Mouse (Mus musculus) neural tube, embryonic 14.5 days (tissue): ENCODE results near the gene Pgrmc1. TPM values are rescaled to one million over a fixed set of nuclear protein-coding genes. Genes with fewer than 3 reads are reported as not detected.
"Not testable (repeated sequence)": the region's sequence is repeated elsewhere in the genome, so short reads cannot be mapped to it uniquely, and the experiment has no call there.

ENCODE experiments used
- ATAC-seq: fragments of 200-750 bp; cut with Nextera tagmentation; 2 replicates; pipeline ENCODE4 v1.8.0; 2017; ENCODE audit warnings: low read depth, mild to moderate bottlenecking, moderate TSS enrichment, moderate library complexity
- H3K27ac ChIP-seq: fragments of 300-500 bp; sonication (generic); 2 replicates; pipeline ENCODE4 v1.5.1; 2014; ENCODE audit warnings: low read depth, mild to moderate bottlenecking, control low read depth, low read length, moderate library complexity, mixed read lengths
- H3K27me3 ChIP-seq: fragments of 300-500 bp; sonication (generic); 2 replicates; pipeline ENCODE4 v1.6.1; 2014; ENCODE audit warnings: low read length; ENCODE audit not compliant: control insufficient read depth, insufficient read depth
- H3K36me3 ChIP-seq: fragments of 300-500 bp; sonication (generic); 2 replicates; pipeline ENCODE4 v1.6.1; 2014; ENCODE audit warnings: low read length, mixed read lengths; ENCODE audit not compliant: control insufficient read depth, insufficient read depth
- H3K4me1 ChIP-seq: fragments of 300-500 bp; sonication (generic); 2 replicates; pipeline ENCODE4 v1.6.1; 2014; ENCODE audit warnings: low read length; ENCODE audit not compliant: control insufficient read depth, insufficient read depth
- H3K4me2 ChIP-seq: fragments of 300-500 bp; sonication (generic); 2 replicates; pipeline ENCODE4 v1.6.1; 2014; ENCODE audit warnings: mild to moderate bottlenecking, low read depth, low read length, control low read depth
- H3K4me3 ChIP-seq: fragments of 300-500 bp; sonication (generic); 2 replicates; pipeline ENCODE4 v1.5.1; 2014; ENCODE audit warnings: low read depth, low read length, control low read depth, mixed read lengths
- H3K9ac ChIP-seq: fragments of 300-500 bp; sonication (generic); replicated peaks from 2 replicates; pipeline ENCODE4 v1.6.1; 2014; ENCODE audit warnings: low read depth, mild to moderate bottlenecking, control low read depth, low read length, mixed read lengths
- H3K9me3 ChIP-seq: fragments of 300-500 bp; sonication (generic); 2 replicates; pipeline ENCODE4 v1.6.1; 2016; ENCODE audit warnings: low read length; ENCODE audit not compliant: control insufficient read depth
- WGBS: fragments of 180-500 bp; shearing (Covaris S2); extraction: QIAGEN DNeasy Blood & Tissue Kit; methylation state at CpG from one replicate; pipeline ENCODE4 v1.1.7; 2014; 5-methylcytosine and 5-hydroxymethylcytosine counted together
- polyA plus RNA-seq: library from polyadenylated mRNA; unstranded; fragments of >200 nt; fragmentation: Nextera tagmentation; extraction: Ambion mirVana; gene quantifications from 2 replicates; pipeline ENCODE4 v1.2.1, GENCODE M21; 2014

The Pgrmc1 gene
- polyA plus RNA-seq, 1 experiment from 2014 or later: 623 TPM

GRCm38 (mm10) chrX:36562079-36562478 is 35.9 kb upstream of the Pgrmc1 start:
- no peak overlapping the region for H3K4me2 ChIP-seq
- H3K27ac ChIP-seq: no peak overlapping the region
- no peak for ATAC-seq
- no peaks in the 10 kb centered on the region for H3K36me3 ChIP-seq
- H3K4me1 ChIP-seq: no peaks in the 10 kb centered on the region
- no peak overlapping the region for H3K9ac ChIP-seq
- 32% methylated on average over 3 of the region's 3 CpGs for WGBS
- H3K4me3 ChIP-seq: no peak overlapping the region
- no peaks in the 10 kb centered on the region for H3K27me3 ChIP-seq
- H3K9me3 ChIP-seq: no peaks in the 10 kb centered on the region

- H3K27me3 ChIP-seq: no peaks in the 10 kb centered on the region
- H3K4me3 ChIP-seq: no peak overlapping the region
- peak overlapping the region; percentile 46; the same call in 1 of the 2 replicates for H3K27ac ChIP-seq
- H3K9ac ChIP-seq: no peak overlapping the region
- H3K9me3 ChIP-seq: no peaks in the 10 kb centered on the region
- H3K4me2 ChIP-seq: no peak overlapping the region
- H3K4me1 ChIP-seq: no peaks in the 10 kb centered on the region
- 53% methylated on average over 1 of the region's 1 CpGs for WGBS
- no peaks in the 10 kb centered on the region for H3K36me3 ChIP-seq
- ATAC-seq: peak; percentile 52; the same call in 1 of the 2 replicates
These were observed 11.2 kb upstream of the Pgrmc1 start for GRCm38 (mm10) chrX:36586629-36587303.

GRCm38 (mm10) chrX:36587304-36588209 is 10.4 kb upstream of the Pgrmc1 start:
- Histone ChIP-seq H3K4me2 (no peak overlapping the region), H3K27ac (peak overlapping the region; percentile 69; the same call in 1 of the 2 replicates), H3K4me1 (no peaks in the 10 kb centered on the region), H3K9me3 (no peaks in the 10 kb centered on the region), H3K4me3 (no peak overlapping the region), H3K36me3 (no peaks in the 10 kb centered on the region), H3K27me3 (no peaks in the 10 kb centered on the region), H3K9ac (no peak overlapping the region)
- WGBS: 57% methylated on average over 8 of the region's 8 CpGs
- ATAC-seq: peak; percentile 93

GRCm38 (mm10) chrX:36590266-36590665 is 7.7 kb upstream of the Pgrmc1 start:
- no peak overlapping the region for H3K4me2 ChIP-seq
- H3K9me3 ChIP-seq: no peaks in the 10 kb centered on the region
- no peak overlapping the region for H3K4me3 ChIP-seq
- H3K36me3 ChIP-seq: no peaks in the 10 kb centered on the region
- ATAC-seq: no peak
- H3K4me1 ChIP-seq: no peaks in the 10 kb centered on the region
- WGBS: 83% methylated on average over 7 of the region's 7 CpGs
- H3K27ac ChIP-seq: no peak overlapping the region
- no peak overlapping the region for H3K9ac ChIP-seq
- no peaks in the 10 kb centered on the region for H3K27me3 ChIP-seq

DNA sequence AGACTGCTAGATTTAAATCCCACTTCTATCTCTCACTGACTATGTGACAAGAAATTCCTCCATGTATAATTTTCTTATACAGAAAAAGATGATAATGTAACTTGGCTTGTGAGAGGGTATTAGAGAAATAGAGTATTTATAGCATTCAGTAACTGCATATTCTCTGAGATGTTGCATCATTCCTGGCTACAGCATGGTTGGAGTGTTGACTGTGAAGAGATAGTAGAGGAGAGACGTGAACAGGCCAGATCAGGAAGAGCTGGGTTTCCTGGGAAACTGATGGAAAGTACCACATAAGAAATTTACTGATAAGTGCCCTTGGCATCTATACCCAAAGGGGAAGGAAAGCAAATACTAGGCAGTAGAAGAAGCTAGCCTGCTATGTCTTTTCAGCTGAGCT is 6.9 kb upstream of the Pgrmc1 start:
- Histone ChIP-seq H3K27me3 (no peaks in the 10 kb centered on the region), H3K9ac (no peak overlapping the region), H3K4me3 (no peak overlapping the region), H3K4me2 (no peak overlapping the region), H3K27ac (no peak overlapping the region), H3K9me3 (no peaks in the 10 kb centered on the region), H3K36me3 (no peaks in the 10 kb centered on the region), H3K4me1 (no peaks in the 10 kb centered on the region)
- 86% methylated on average over 1 of the region's 1 CpGs for WGBS
- ATAC-seq: no peak

DNA sequence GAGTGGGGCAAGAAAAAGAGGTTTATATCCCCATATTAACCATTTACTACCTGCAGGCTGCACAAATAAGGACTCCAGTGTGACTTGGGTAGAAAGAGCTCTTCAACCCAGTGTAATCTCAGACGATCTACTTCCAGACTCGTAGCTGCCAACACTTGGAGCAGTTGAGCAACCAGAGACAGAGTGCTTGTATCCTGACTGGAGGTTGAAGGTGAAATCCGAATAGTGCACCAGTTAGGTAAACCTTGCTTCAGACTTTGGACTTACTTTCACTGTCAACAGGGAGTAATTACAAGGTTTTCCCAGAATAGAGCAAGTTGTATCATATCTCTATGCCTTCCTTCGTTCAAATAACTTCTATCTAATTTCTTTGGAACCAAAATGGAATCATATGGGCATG is 6.5 kb upstream of the Pgrmc1 start:
- 73% methylated on average over 4 of the region's 4 CpGs for WGBS
- Histone ChIP-seq H3K27me3 (no peaks in the 10 kb centered on the region), H3K4me1 (no peaks in the 10 kb centered on the region), H3K9ac (no peak overlapping the region), H3K36me3 (no peaks in the 10 kb centered on the region), H3K9me3 (no peaks in the 10 kb centered on the region), H3K27ac (no peak overlapping the region), H3K4me3 (no peak overlapping the region), H3K4me2 (no peak overlapping the region)
- ATAC-seq: no peak

GRCm38 (mm10) chrX:36595247-36595646 is 2.8 kb upstream of the Pgrmc1 start:
- no peaks in the 10 kb centered on the region for H3K9me3 ChIP-seq
- no peaks in the 10 kb centered on the region for H3K36me3 ChIP-seq
- H3K4me2 ChIP-seq: no peak overlapping the region
- H3K4me3 ChIP-seq: no peak overlapping the region
- H3K27ac ChIP-seq: no peak overlapping the region
- H3K9ac ChIP-seq: no peak overlapping the region
- no peak for ATAC-seq
- H3K27me3 ChIP-seq: no peaks in the 10 kb centered on the region
- 87% methylated on average over 3 of the region's 3 CpGs for WGBS
- H3K4me1 ChIP-seq: peaks cover 3% of the 10 kb centered on the region; the same call in 1 of the 2 replicates

DNA sequence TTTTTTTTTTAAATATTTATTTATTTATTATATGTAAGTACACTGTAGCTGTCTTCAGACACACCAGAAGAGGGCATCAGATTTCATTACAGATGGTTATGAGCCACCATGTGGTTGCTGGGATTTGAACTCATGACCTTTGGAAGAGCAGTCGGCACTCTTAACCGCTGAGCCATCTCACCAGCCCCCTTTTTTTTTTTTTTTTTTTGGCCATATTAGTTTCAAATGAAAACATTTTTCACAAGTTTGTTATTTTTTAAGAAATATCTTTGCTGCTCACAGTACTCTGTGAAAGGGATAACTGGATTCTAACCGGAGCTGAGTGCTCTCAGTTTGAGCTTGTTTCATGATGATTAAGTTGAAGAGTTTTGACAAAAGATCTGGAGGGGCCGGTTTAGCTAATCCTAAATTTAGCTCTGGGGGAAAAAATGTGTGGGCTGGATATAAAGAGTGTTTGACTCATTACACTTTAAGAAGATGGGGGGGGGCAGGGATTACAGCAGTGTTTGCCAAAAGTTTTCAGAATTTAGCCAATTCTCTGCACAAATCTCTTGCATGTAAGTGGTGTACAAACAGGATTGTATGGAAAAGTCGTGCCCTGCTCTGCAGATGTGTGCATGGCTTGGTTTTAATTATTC is 1.4 kb upstream of the Pgrmc1 start:
- not testable (repeated sequence) for H3K4me3 ChIP-seq, H3K4me1 ChIP-seq, H3K27me3 ChIP-seq, H3K9ac ChIP-seq, H3K9me3 ChIP-seq, H3K27ac ChIP-seq, ATAC-seq, H3K4me2 ChIP-seq, H3K36me3 ChIP-seq
- WGBS: 90% methylated on average over 5 of the region's 5 CpGs
